Mouse (Mus musculus): Measurements from ENCODE around the gene Rab11fip3. TPM values are rescaled to one million over a fixed set of nuclear protein-coding genes. Genes with fewer than 3 reads are reported as not detected.

The Rab11fip3 gene
- polyA plus RNA-seq, 1 experiment from 2014 or later, result 15.8 TPM

DNA sequence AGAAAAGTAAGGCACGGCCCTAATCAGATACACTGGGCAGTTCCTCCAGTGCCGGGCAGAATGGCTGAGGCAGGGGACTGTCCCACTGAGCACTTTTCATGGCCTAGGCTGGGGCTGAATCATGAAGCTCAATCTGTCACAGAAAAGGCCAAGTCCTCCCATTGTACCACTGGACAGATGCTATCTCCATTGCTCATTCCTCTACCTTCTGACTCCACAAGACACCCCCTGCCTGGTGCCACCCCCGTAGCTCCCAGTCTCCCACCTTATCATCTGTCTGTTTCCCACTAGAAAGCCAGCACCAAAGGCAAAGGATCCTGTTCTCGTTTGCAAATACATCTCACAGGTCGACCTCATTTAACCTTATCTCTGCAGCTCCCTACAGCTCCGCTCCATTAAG is 37.3 kb downstream of the Rab11fip3 start:
- Histone ChIP-seq H3K27ac (replicated peaks; ENCODE audit: low read depth, low read length) (no peak overlapping the region), H3K4me2 (ENCODE audit: low read depth, low read length) (no peak overlapping the region), H3K4me3 (ENCODE audit: low read depth, low read length) (no peak overlapping the region), H3K36me3 (ENCODE audit: control insufficient read depth, insufficient read depth, low read length) (peaks cover 27% of the 10 kb centered on the region; the same call in 1 of the 2 replicates), H3K9me3 (ENCODE audit: control insufficient read depth, low read length) (no peaks in the 10 kb centered on the region), H3K27me3 (replicated peaks; ENCODE audit: control insufficient read depth, insufficient read depth, low read length) (no peaks in the 10 kb centered on the region), H3K9ac (ENCODE audit: low read depth, low read length) (no peak overlapping the region), H3K4me1 (ENCODE audit: control insufficient read depth, insufficient read depth, low read length) (no peaks in the 10 kb centered on the region)
- no peak for DNase-seq (ENCODE audit: low spot score)
- no peak for ATAC-seq (ENCODE audit: low read depth)
- 87% methylated on average over 6 of the region's 6 CpGs for WGBS

DNA sequence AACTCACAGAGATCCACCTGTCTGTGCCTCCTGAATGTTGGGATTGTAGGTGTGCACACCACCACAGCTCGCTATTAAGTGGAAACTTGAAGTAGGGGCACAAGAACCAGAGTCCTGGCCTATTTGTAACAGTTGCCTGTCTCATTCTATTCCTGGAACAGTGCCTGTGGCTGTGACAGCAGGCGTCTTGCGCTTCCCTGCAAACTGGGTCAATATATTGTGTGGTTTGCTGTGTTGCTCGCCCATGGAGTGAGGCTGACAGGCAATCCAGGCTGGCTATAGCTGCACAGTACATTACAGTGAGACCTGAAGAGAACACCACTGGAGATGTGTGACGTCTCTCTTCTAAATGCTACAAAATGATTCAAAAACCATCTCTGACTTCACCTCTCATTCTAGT is 37.8 kb downstream of the Rab11fip3 start:
- peaks cover 27% of the 10 kb centered on the region; the same call in 1 of the 2 replicates for H3K36me3 ChIP-seq (ENCODE audit: control insufficient read depth, insufficient read depth, low read length)
- no peak for DNase-seq (ENCODE audit: low spot score)
- no peak overlapping the region for H3K4me2 ChIP-seq (ENCODE audit: low read depth, low read length)
- ATAC-seq (ENCODE audit: low read depth), result no peak
- no peaks in the 10 kb centered on the region for H3K4me1 ChIP-seq (ENCODE audit: control insufficient read depth, insufficient read depth, low read length)
- no peak overlapping the region for H3K27ac ChIP-seq (replicated peaks; ENCODE audit: low read depth, low read length)
- no peak overlapping the region for H3K4me3 ChIP-seq (ENCODE audit: low read depth, low read length)
- no peak overlapping the region for H3K9ac ChIP-seq (ENCODE audit: low read depth, low read length)
- WGBS, result 93% methylated on average over 5 of the region's 5 CpGs
- no peaks in the 10 kb centered on the region for H3K27me3 ChIP-seq (replicated peaks; ENCODE audit: control insufficient read depth, insufficient read depth, low read length)
- no peaks in the 10 kb centered on the region for H3K9me3 ChIP-seq (ENCODE audit: control insufficient read depth, low read length)

DNA sequence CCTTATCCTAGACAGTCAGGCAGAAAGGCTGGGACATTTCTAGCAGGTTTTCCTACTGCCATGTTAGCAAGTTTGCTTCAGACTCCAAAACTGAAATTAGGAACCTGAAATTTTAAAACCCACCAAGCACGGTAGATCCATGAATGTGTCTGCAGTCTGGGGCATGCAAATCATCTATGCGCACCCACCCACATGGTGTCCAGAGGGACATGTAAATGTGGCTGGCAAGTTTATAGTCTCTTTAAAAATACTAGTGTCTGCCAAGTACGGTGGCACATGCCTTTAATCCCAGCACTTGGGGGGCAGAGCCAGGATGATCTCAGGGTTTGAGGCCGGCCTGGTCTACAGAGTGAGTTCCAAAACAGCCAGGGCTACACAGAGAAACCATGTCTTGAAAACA is 41.1 kb downstream of the Rab11fip3 start:
- DNase-seq (ENCODE audit: low spot score) (no peak), ATAC-seq (ENCODE audit: low read depth) (no peak)
- Histone ChIP-seq H3K27ac (replicated peaks; ENCODE audit: low read depth, low read length) (no peak overlapping the region; the same call in 1 of the 2 replicates), H3K9me3 (ENCODE audit: control insufficient read depth, low read length) (no peaks in the 10 kb centered on the region), H3K27me3 (replicated peaks; ENCODE audit: control insufficient read depth, insufficient read depth, low read length) (no peaks in the 10 kb centered on the region), H3K4me1 (ENCODE audit: control insufficient read depth, insufficient read depth, low read length) (no peaks in the 10 kb centered on the region), H3K4me3 (ENCODE audit: low read depth, low read length) (no peak overlapping the region), H3K4me2 (ENCODE audit: low read depth, low read length) (no peak overlapping the region), H3K9ac (ENCODE audit: low read depth, low read length) (no peak overlapping the region), H3K36me3 (ENCODE audit: control insufficient read depth, insufficient read depth, low read length) (peaks cover 19% of the 10 kb centered on the region; the same call in 1 of the 2 replicates)
- 90% methylated on average over 4 of the region's 4 CpGs for WGBS

DNA sequence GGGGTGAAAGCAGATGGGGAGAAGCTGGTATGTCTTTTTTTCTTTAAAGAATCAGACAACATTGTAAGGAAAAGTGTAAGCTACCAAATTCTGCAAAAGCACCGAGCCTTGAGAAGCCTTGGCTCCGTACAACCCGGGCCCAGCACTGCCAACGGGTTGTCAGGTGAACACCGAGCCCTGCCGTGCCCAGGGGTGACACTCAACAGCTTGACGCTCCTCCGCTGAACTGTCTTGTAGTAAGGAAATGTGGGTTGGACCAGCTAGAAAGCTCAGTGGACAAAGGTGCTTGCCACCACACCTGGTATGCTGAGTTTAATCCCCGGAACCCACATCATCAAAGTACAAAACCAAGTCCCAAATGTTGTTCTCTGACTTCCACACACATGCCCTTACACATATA is 44.7 kb downstream of the Rab11fip3 start:
- DNase-seq (ENCODE audit: low spot score) (no peak), ATAC-seq (ENCODE audit: low read depth) (no peak)
- Histone ChIP-seq H3K4me1 (ENCODE audit: control insufficient read depth, insufficient read depth, low read length) (no peaks in the 10 kb centered on the region), H3K4me2 (ENCODE audit: low read depth, low read length) (no peak overlapping the region), H3K9ac (ENCODE audit: low read depth, low read length) (no peak overlapping the region), H3K4me3 (ENCODE audit: low read depth, low read length) (no peak overlapping the region), H3K27me3 (replicated peaks; ENCODE audit: control insufficient read depth, insufficient read depth, low read length) (no peaks in the 10 kb centered on the region), H3K27ac (replicated peaks; ENCODE audit: low read depth, low read length) (no peak overlapping the region), H3K9me3 (ENCODE audit: control insufficient read depth, low read length) (no peaks in the 10 kb centered on the region), H3K36me3 (ENCODE audit: control insufficient read depth, insufficient read depth, low read length) (peaks cover 19% of the 10 kb centered on the region)
- 93% methylated on average over 9 of the region's 9 CpGs for WGBS

DNA sequence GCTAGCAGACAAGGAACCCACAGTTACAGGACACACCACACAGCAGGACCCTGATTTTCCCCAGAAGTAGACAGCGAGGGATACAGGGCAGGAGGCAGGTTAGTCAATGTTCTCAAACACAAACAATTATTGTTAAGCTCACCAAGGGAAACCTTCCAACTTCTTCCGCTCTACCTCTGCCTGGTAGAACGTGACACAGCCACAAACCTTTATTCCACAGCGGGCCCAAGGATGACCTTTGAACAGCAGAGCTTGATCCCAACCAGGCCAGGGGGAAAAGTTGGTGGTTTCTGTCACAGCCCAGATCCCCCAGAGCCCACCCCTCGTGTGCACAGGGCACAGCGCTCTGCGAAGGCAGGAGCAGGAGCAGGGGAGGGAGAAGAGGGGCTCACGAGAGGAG is 45.4 kb downstream of the Rab11fip3 start:
- Histone ChIP-seq H3K36me3 (ENCODE audit: control insufficient read depth, insufficient read depth, low read length) (peaks cover 19% of the 10 kb centered on the region), H3K4me2 (ENCODE audit: low read depth, low read length) (no peak overlapping the region), H3K4me1 (ENCODE audit: control insufficient read depth, insufficient read depth, low read length) (no peaks in the 10 kb centered on the region), H3K27me3 (replicated peaks; ENCODE audit: control insufficient read depth, insufficient read depth, low read length) (no peaks in the 10 kb centered on the region), H3K27ac (replicated peaks; ENCODE audit: low read depth, low read length) (no peak overlapping the region), H3K4me3 (ENCODE audit: low read depth, low read length) (no peak overlapping the region), H3K9ac (ENCODE audit: low read depth, low read length) (no peak overlapping the region), H3K9me3 (ENCODE audit: control insufficient read depth, low read length) (no peaks in the 10 kb centered on the region)
- ATAC-seq (ENCODE audit: low read depth), result no peak
- no peak for DNase-seq (ENCODE audit: low spot score)
- 95% methylated on average over 8 of the region's 8 CpGs for WGBS

DNA sequence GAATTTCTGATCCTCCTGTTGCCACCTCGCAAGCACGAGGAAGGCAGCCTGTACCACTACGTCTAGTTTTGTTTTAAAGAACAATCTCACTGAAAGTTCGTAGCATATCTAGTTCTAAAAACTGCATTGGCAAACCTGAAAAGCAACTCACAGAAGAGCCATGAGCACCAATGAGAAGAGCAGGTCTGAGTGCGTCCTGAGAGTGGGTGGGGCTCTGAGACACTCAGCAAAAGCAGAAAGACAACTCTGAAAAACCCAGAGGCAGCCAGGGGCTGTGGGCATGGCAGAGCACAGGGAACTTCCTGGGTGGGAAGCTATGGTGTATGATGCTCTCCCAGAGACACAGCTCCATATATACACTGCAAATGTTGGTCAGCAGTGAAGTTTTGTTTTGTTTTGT is 46.2 kb downstream of the Rab11fip3 start:
- ATAC-seq (ENCODE audit: low read depth) (no peak), DNase-seq (ENCODE audit: low spot score) (peak; percentile 30)
- Histone ChIP-seq H3K4me2 (ENCODE audit: low read depth, low read length) (no peak overlapping the region), H3K36me3 (ENCODE audit: control insufficient read depth, insufficient read depth, low read length) (peaks cover 23% of the 10 kb centered on the region), H3K4me3 (ENCODE audit: low read depth, low read length) (no peak overlapping the region), H3K9me3 (ENCODE audit: control insufficient read depth, low read length) (no peaks in the 10 kb centered on the region), H3K9ac (ENCODE audit: low read depth, low read length) (no peak overlapping the region), H3K27ac (replicated peaks; ENCODE audit: low read depth, low read length) (no peak overlapping the region), H3K4me1 (ENCODE audit: control insufficient read depth, insufficient read depth, low read length) (no peaks in the 10 kb centered on the region), H3K27me3 (replicated peaks; ENCODE audit: control insufficient read depth, insufficient read depth, low read length) (no peaks in the 10 kb centered on the region)
- WGBS, result 84% methylated on average over 5 of the region's 5 CpGs

DNA sequence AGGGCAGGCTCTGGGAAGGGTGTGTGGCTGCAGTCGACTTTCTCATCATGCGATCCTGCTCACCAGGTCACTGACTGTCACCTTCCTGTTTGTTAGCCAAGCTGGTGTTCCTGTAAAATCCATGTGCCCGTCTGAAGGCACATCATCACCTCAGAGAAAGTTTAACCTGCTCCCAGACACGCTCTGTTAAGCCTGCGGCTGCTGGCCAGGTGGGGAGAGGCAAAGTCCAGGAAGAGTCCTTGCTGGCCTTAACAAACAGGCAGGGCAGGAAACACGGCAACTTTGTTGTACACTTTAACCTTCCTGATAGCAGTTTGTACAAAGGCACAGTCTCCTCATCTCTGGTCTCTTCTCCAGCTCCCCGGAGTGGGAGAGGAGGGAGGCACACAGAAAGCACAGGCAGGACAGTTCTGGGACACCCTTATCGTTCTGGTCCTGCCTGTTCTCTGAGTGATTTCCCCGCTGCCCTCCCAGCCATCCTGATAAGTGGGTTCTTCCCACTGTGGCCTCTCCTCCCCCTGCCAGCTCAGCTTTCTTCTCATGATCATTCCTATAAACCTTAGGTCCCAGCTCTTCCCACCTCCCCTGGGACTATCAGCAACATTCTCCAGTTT is 47.5 kb downstream of the Rab11fip3 start:
- Histone ChIP-seq H3K27ac (replicated peaks; ENCODE audit: low read depth, low read length) (no peak overlapping the region), H3K4me1 (ENCODE audit: control insufficient read depth, insufficient read depth, low read length) (no peaks in the 10 kb centered on the region), H3K36me3 (ENCODE audit: control insufficient read depth, insufficient read depth, low read length) (peaks cover 30% of the 10 kb centered on the region), H3K4me3 (ENCODE audit: low read depth, low read length) (no peak overlapping the region), H3K4me2 (ENCODE audit: low read depth, low read length) (no peak overlapping the region), H3K9ac (ENCODE audit: low read depth, low read length) (no peak overlapping the region), H3K27me3 (replicated peaks; ENCODE audit: control insufficient read depth, insufficient read depth, low read length) (no peaks in the 10 kb centered on the region), H3K9me3 (ENCODE audit: control insufficient read depth, low read length) (no peaks in the 10 kb centered on the region)
- 69% methylated on average over 9 of the region's 9 CpGs for WGBS
- DNase-seq (ENCODE audit: low spot score), result no peak
- ATAC-seq (ENCODE audit: low read depth), result no peak

DNA sequence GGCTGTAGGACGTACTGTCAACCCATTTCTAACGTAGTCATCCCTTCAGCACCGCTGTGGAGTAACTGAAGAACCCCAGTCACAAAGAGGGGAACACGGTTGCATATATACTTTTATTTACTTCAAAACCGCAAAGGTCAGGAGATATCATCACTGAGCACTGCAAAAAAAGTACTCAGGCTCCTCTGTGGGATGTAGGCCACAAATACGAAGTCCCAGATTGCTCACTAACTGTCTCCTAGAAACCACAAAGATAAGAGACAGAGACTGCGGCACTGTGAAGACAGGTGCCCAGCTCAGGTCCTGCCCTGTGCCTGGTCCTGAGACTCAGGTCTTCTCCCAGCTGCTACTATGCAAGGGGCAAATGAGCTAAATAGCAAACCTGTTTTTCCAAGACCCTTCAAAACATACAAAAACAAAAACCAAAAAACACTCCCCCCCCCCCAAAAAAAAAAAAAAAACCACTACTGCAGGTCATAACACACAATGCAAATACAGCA is 48.5 kb downstream of the Rab11fip3 start:
- H3K9ac ChIP-seq (ENCODE audit: low read depth, low read length), result no peak overlapping the region
- ATAC-seq (ENCODE audit: low read depth), result no peak
- WGBS, result 92% methylated on average over 7 of the region's 7 CpGs
- no peak overlapping the region for H3K4me2 ChIP-seq (ENCODE audit: low read depth, low read length)
- peaks cover 32% of the 10 kb centered on the region for H3K36me3 ChIP-seq (ENCODE audit: control insufficient read depth, insufficient read depth, low read length)
- H3K27ac ChIP-seq (replicated peaks; ENCODE audit: low read depth, low read length), result no peak overlapping the region
- no peak for DNase-seq (ENCODE audit: low spot score)
- H3K9me3 ChIP-seq (ENCODE audit: control insufficient read depth, low read length), result no peaks in the 10 kb centered on the region
- no peaks in the 10 kb centered on the region for H3K27me3 ChIP-seq (replicated peaks; ENCODE audit: control insufficient read depth, insufficient read depth, low read length)
- H3K4me1 ChIP-seq (ENCODE audit: control insufficient read depth, insufficient read depth, low read length), result no peaks in the 10 kb centered on the region
- no peak overlapping the region for H3K4me3 ChIP-seq (ENCODE audit: low read depth, low read length)

DNA sequence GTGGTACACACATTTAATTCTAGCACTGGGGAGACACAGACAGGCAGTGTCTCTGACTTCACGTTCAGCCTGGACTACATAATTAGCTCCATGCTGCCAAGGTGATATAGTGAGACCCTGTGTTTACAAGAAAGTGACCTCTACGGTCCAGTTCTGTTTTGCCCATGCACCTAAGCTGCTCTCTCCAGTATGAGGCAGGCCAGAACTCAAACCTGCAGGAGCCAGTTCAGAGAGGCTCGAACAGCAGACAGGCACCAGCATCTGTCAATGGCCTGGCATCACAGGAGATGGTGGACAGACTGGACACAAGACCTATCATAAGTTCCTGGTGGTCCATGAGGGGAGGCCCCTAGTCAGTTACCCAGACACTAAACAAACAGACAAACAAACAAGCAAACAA is 51.0 kb downstream of the Rab11fip3 start:
- Histone ChIP-seq H3K27me3 (replicated peaks; ENCODE audit: control insufficient read depth, insufficient read depth, low read length) (no peaks in the 10 kb centered on the region), H3K27ac (replicated peaks; ENCODE audit: low read depth, low read length) (no peak overlapping the region), H3K9me3 (ENCODE audit: control insufficient read depth, low read length) (no peaks in the 10 kb centered on the region), H3K4me3 (ENCODE audit: low read depth, low read length) (no peak overlapping the region), H3K36me3 (ENCODE audit: control insufficient read depth, insufficient read depth, low read length) (peaks cover 45% of the 10 kb centered on the region), H3K4me1 (ENCODE audit: control insufficient read depth, insufficient read depth, low read length) (no peaks in the 10 kb centered on the region), H3K4me2 (ENCODE audit: low read depth, low read length) (no peak overlapping the region), H3K9ac (ENCODE audit: low read depth, low read length) (no peak overlapping the region)
- ATAC-seq (ENCODE audit: low read depth), result no peak
- no peak for DNase-seq (ENCODE audit: low spot score)
- WGBS, result 70% methylated on average over 3 of the region's 3 CpGs

Measured in embryonic facial prominence, embryonic 14.5 days (tissue).